Comparison of ENCODE assay signal across 20 mouse cellular contexts in the genomic region with DNA sequence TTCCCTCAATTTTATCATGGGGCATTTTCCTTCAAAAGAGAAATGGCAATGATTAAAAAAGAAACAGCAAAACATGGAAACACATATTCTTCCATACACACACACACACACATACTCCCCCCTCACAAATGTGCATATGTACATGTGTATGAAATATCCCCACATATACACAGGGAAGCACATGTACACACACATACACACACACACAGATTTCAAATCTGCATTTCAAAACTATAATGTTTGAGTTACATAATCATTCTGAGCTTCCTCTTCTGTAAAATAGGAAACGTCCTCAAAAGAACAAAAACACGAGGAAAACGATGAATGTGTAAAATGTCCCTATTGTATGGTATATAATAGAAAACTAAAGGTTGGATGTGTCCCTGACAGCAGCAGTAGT.
"Had no signal": no experiment of that assay in that cellular context is flagged by ENCODE, and none has a peak within 500 bp of the region (broad histone marks: within the 10 kb centered on the region; RNA-seq: fewer than 3 reads in every experiment).

No protein-coding gene starts in this region.

- H3K4me1 ChIP-seq: intestine, embryonic 15.5 days; limb, embryonic 12.5 days; limb, embryonic 15.5 days; midbrain, embryonic 12.5 days; midbrain, embryonic 15.5 days had no signal

- H3K9me3 ChIP-seq: intestine, embryonic 15.5 days; limb, embryonic 12.5 days; limb, embryonic 15.5 days; midbrain, embryonic 12.5 days; midbrain, embryonic 15.5 days had no signal

- H3K4me2 ChIP-seq: intestine, embryonic 15.5 days; limb, embryonic 12.5 days; limb, embryonic 15.5 days; liver, embryonic 11.5 days; lung, embryonic 14.5 days; midbrain, embryonic 12.5 days; midbrain, embryonic 15.5 days had no signal

- H3K27me3 ChIP-seq: intestine, embryonic 15.5 days; limb, embryonic 12.5 days; limb, embryonic 15.5 days; midbrain, embryonic 12.5 days; midbrain, embryonic 15.5 days had no signal

- H3K27ac ChIP-seq: intestine, embryonic 15.5 days; limb, embryonic 12.5 days; limb, embryonic 15.5 days; liver, embryonic 14.5 days; midbrain, embryonic 12.5 days; midbrain, embryonic 15.5 days had no signal

- DNase-seq: kidney, adult 11 months; kidney, adult 8-10 months; kidney, postnatal 14 days; kidney, postnatal 4 days; left cerebral cortex, postnatal 4 days; liver, postnatal 0 days; lung, embryonic 14.5 days; retina, postnatal 1 day; right cerebral cortex, postnatal 4 days; thymus, adult 18-20 months; thymus, postnatal 14 days; thymus, postnatal 4 days had no signal

- H3K9ac ChIP-seq: intestine, embryonic 15.5 days; limb, embryonic 12.5 days; limb, embryonic 15.5 days; liver, embryonic 14.5 days; liver, postnatal 0 days; lung, embryonic 14.5 days; midbrain, embryonic 12.5 days; midbrain, embryonic 15.5 days had no signal

- H3K36me3 ChIP-seq: intestine, embryonic 15.5 days; limb, embryonic 12.5 days; limb, embryonic 15.5 days; midbrain, embryonic 12.5 days; midbrain, embryonic 15.5 days had no signal

- H3K4me3 ChIP-seq: intestine, embryonic 15.5 days; limb, embryonic 12.5 days; limb, embryonic 15.5 days; midbrain, embryonic 12.5 days; midbrain, embryonic 15.5 days had no signal

- ATAC-seq: intestine, embryonic 15.5 days; liver, postnatal 0 days; lung, postnatal 0 days; midbrain, embryonic 15.5 days had no signal
